Mouse (Mus musculus) heart, postnatal 0 days (tissue): ENCODE data around the gene Mbd5.

Experiments used
- CTCF ChIP-seq: IDR thresholded peaks from 2 replicates; pipeline ENCODE4 v1.5.1; 2016; ENCODE audit warnings: antibody characterized with exemption, control low read depth, low read depth
- EP300 ChIP-seq: IDR thresholded peaks from 2 replicates; pipeline ENCODE4 v1.6.1; 2016; ENCODE audit warnings: antibody characterized with exemption, low read depth

DNA sequence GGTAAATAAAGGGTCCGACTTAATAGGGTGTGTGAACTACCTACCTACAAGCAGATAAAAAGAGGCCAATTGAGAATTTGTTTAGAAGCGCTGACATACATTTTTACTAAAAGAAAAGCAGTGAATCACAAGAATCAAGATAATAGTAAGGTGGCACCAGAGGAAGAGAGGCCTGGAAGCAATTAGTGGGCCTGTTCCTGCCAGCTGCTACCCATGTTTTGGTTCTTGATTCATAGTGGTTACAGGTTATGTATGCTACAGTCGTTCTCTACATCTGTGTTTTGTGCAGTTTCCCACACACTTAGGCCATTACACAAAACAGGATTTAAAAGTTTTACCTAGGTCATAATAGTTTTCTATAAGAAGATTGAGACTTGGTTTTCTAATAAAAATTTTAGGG is 1.5 kb upstream of the Mbd5 start:
- TF ChIP-seq EP300 (no peak), CTCF (no peak)
